Mouse (Mus musculus): ENCODE measurements around the gene Ctf1. TPM values are rescaled to one million over a fixed set of nuclear protein-coding genes. Genes with fewer than 3 reads are reported as not detected.

The Ctf1 gene
- total RNA-seq (2021): 1 to 10 TPM; 5.2 to 5.4 TPM
- long read RNA-seq, experiment 1, transcript Ctf1-201 (3 exons, 1,352 nt): major isoform, 7 of 13 reads
- long read RNA-seq, experiment 1, partial matches to known transcripts: 0 of 13 reads
- long read RNA-seq, experiment 1, other reads (novel, unspliced or antisense): 5 of 13 reads
- long read RNA-seq, experiment 2, transcript Ctf1-201 (3 exons, 1,352 nt): major isoform, 5 of 11 reads
- long read RNA-seq, experiment 2, partial matches to known transcripts: 0 of 11 reads
- long read RNA-seq, experiment 2, other reads (novel, unspliced or antisense): 1 of 11 reads

GRCm38 (mm10) chr7:127712461-127713385, at the start of gene Ctf1:
Gene Ctf1 (plus strand): TSS chr7:127712736.
- DNase-seq (ENCODE audit: low spot score in 2 of 2): peak in 1 of 2 experiments; percentile 63

- DNase-seq (ENCODE audit: low spot score in 2 of 2): no peak
These were observed 49.6 kb upstream of the Ctf1 start for GRCm38 (mm10) chr7:127662926-127663325.

GRCm38 (mm10) chr7:127666066-127666654, 46.4 kb upstream of the Ctf1 start:
- no peak for DNase-seq (ENCODE audit: low spot score in 2 of 2)

- no peak for DNase-seq (ENCODE audit: low spot score in 2 of 2)
These were observed 45.9 kb upstream of the Ctf1 start for GRCm38 (mm10) chr7:127666679-127667078.

- DNase-seq (ENCODE audit: low spot score in 2 of 2): no peak
These were observed 45.4 kb upstream of the Ctf1 start for GRCm38 (mm10) chr7:127667171-127667570.

DNA sequence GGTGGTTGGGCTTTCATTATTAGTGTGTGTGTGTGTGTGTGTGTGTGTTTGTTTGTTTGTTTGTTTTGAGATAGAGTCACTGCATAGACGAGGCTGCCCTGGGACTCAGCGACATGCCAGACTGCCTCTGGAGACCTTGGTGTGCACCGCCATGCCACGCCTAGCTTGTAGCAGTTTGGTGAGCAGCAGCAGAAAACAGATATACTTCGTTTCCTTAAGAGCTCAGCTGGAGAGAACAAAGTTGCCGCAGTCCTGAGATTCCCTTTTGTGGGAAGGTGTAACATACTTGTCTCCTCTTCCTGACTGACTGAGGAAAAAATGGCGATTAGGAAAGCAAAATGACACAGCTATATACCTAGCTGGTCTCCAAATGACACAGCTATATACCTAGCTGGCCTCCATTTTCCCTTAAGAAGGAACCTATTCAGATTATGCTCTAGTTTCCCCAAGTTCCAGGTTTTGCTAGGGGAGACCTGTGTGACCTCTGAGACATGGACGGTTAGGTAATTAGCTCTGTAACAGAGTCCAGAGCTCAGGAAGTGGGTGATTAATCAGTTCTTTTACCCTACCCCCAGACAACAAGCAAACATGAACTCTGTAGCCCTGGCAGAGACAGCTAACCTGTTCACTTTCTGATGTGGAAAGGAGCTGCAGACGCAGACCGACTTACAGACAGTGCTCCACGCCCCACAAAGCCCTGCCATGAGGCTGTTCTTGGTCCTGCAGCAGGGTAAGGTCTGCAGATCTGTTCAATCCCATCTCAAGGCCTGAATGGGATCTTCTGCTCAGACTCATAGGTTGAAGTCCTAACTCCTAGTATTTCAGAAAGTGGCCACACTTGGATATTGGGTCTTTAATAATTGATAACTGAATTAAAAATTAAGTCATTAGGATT, 40.4 kb upstream of the Ctf1 start:
- no peak for DNase-seq (ENCODE audit: low spot score in 2 of 2)

DNA sequence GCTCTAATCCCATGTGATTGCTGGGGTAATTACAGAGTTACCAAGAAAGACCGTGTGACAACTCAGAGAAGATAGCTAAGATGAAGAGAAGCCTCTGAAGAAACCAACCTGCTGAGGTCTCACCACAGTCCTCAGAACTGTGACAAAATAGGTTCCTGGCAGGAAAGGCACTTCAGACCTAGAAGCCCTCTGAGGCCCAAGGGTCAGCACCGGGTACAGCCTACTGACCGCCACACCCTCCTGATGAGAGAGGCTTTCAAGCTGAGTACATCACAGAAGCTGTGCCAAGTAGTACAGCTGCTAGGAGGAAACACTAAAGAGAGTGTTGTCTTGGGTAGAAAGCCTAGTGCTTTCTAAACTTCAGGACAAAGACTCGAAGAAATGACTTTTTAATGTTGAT, 39.8 kb upstream of the Ctf1 start:
- DNase-seq (ENCODE audit: low spot score in 2 of 2): no peak

DNA sequence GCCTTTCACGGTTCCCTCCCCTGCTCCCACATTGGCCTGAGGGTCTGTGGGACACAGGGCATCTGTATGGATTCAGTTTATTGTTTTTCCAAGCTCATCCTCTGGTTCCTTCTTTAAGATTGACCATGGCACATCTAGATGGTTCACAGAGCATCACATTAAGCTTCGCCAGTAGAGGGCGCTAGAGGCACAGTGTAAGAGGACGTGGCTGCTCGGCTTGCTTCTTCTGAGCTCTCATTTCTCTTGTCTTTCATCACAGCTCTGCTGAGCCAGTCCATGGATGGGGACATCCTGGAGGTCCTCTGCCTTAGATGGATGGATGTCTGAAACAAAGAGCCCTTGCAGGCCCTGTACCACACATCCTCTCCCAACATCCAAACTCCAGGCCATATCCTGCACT, 37.6 kb upstream of the Ctf1 start:
- DNase-seq (ENCODE audit: low spot score in 2 of 2): peak; percentile 61 to 81

DNA sequence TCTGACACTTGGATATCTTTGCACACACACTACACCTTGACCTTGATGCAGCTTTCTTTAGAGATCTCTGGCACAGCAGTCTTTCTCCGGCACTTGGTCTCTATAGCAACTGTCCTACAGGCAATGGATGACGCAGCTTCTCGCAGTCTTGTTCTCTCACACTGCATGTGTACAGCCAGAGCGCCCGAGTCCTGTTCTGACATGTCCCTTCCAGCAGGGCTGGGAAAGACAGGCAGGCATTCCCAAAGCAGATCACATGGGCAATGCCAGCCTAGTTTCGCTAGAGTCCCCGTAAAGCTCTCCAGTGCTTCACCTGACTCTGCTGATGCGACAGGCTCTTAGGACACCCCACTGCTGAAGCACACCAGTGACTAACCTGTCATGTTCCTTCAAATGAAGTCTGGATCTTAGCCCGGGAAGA, 37.1 kb upstream of the Ctf1 start:
- DNase-seq (ENCODE audit: low spot score in 2 of 2): no peak

DNA sequence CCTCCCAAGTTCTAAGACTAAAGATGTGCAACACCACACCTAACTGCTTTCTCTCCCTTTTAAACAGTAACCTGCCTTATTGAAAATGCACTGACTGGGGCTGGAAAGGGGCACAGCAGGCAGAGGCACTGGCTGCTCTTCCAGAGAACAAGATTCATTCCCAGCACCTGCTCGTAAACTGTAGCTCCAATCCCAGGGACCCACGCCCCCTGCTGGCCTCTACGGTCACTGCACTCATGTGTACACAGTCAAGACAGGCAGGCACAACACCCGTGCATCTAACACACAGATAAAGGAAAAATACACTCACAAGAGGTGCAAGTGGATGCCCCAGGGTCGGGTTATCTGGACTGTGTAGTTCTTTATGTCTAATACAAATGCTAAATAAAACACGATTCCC, 35.5 kb upstream of the Ctf1 start:
- DNase-seq (ENCODE audit: low spot score in 2 of 2): peak; percentile 37 to 51

- no peak for DNase-seq (ENCODE audit: low spot score in 2 of 2)
These were observed 34.9 kb upstream of the Ctf1 start for GRCm38 (mm10) chr7:127677609-127678008.

- no peak for DNase-seq (ENCODE audit: low spot score in 2 of 2)
These were observed 33.7 kb upstream of the Ctf1 start for GRCm38 (mm10) chr7:127678811-127679210.

DNA sequence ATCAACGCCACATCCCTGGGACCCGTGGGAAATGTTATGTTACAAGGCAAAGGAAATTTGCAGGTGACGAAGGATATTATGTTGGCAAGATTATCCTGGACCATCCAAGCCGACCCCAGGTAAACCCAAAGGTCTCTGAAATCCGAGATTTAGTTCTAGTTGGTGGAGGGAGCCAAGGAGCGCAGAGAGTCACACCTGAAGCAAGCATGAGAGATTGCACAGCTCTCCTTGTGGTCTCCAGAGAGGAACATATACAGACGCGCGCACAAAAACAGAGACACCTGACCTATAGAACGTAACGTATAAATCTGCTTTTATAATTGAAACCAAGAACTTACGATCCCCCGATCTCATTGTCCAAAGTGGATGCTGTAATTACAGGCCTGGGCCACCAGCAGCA, 32.0 kb upstream of the Ctf1 start:
- DNase-seq (ENCODE audit: low spot score in 2 of 2): no peak

GRCm38 (mm10) chr7:127681888-127682553, 30.5 kb upstream of the Ctf1 start:
- no peak for DNase-seq (ENCODE audit: low spot score in 2 of 2)

- DNase-seq (ENCODE audit: low spot score in 2 of 2): no peak
These were observed 27.1 kb upstream of the Ctf1 start for GRCm38 (mm10) chr7:127685304-127686018.

DNA sequence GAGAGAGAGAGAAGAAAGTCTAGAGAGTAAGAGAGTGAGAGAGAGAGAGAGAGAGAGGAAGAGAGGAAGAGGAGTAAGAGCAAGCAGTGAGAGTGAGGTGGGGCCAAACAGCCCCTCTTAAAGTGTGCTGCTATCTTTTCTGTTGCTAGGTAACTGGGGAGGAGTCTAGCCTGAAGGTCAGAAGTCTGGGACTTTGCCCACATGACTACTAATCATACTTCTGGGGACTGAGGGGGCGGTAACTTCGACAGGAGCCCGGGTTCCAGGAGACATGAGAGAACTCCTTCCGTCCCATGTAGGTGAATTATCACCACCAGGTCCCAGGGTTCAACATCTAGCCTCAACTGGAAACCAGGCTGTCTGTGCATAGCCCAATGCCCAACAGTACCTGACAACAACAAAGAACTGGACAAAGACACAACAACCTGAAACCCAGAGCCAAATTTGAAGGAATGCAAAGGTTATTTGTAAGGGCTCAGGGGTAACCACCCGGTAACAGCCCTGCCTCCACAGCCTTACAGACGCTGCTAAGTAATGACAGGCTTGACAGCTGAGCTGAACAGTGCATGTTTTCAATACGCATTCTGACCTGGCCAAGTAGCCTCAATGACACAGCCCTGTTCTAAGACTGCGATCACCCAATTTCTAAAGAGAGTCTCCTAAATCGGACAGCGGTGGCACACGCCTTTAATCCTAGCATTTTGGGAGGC, 25.6 kb upstream of the Ctf1 start:
- DNase-seq (ENCODE audit: low spot score in 2 of 2): no peak

DNA sequence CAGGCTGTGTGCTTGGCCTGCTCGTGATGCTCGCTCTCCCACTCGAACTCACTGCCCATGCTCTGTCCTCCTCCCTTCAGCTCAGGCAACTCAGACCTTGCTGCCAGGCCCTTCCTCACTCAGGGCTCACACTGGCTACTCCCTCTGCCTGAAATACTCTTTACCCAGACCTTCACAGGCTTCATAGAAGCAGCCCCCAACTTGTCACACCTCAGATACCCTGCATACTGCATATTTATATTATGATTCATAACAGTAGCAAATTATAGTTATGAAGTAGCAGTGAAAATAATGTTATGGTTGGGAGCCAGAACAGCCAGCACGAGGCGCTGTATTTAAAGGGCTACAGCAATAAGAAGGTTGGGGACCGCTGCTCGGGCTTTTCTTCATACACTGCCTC, 23.6 kb upstream of the Ctf1 start:
- DNase-seq (ENCODE audit: low spot score in 2 of 2): no peak

DNA sequence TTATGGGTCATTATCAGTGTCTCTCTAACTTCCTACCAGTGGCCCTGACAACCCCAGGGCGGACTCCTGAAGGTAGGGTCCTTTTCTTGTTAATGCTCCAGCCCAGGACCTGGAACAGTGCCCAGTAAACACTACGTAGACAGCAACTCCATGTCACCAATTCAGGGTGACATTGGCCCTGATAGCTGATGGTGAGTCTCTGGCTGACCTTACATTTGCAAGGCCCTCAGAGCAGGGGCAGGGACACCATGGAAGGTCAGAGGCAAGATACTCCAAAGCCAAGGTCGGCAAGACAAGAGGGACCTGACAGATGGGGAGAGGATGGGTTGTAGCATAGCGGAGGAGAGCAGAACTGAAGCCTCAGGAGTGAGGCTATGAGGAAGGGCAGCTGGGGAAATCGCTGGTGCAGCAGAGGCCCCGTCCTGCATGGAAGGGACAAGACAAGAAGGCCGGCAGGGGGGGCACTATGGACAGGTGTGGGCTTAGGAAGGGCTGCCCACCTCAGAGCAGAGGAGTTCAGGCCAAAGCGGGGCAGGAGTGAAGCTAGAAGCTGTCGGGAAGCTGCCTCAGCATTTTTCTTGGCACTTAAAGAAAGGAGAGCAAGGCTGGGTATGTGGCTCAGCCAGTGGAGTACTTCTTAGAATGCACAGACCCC, 22.8 kb upstream of the Ctf1 start:
- no peak for DNase-seq (ENCODE audit: low spot score in 2 of 2)
